Mouse (Mus musculus) ovary, adult 18-20 months (tissue): ENCODE measurements at regions not wholly inside any gene's neighbourhood (a gene's known extent, or its start where the extent isn't known, plus 50 kb on each side); places are given as distances from the start of the nearest gene placed in this dataset.
A peak's percentile ranks its signal among the peaks of the same experiment; 100 is the strongest.

ENCODE experiments used
- DNase-seq: peaks from one replicate; pipeline ENCODE4 v3.0.0; 2022; ENCODE audit warnings: low spot score, mixed read lengths

GRCm38 (mm10) chr13:26080302-26080701 lies 689.7 kb downstream of the Hdgfl1 start:
- DNase-seq = no peak

- DNase-seq = no peak
Measured at GRCm38 (mm10) chr13:26079362-26079761, 690.6 kb downstream of the Hdgfl1 start.

- DNase-seq = no peak
Measured at GRCm38 (mm10) chr13:26061322-26061721, 708.6 kb downstream of the Hdgfl1 start.

GRCm38 (mm10) chr13:26037699-26038098 lies 732.3 kb downstream of the Hdgfl1 start:
- no peak for DNase-seq

- no peak for DNase-seq
Measured at GRCm38 (mm10) chr13:26026386-26026785, 743.6 kb downstream of the Hdgfl1 start.

- DNase-seq = no peak
Measured at GRCm38 (mm10) chr13:26024696-26025095, 745.3 kb downstream of the Hdgfl1 start.

GRCm38 (mm10) chr13:26020491-26020890 lies 749.5 kb downstream of the Hdgfl1 start:
- DNase-seq = no peak

- no peak for DNase-seq
Measured at GRCm38 (mm10) chr13:26009131-26009530, 738.8 kb upstream of the Nrsn1 start.

GRCm38 (mm10) chr13:26004768-26005560 lies 734.7 kb upstream of the Nrsn1 start:
- DNase-seq = no peak

- DNase-seq = no peak
Measured at GRCm38 (mm10) chr13:25993526-25993925, 723.2 kb upstream of the Nrsn1 start.

- no peak for DNase-seq
Measured at GRCm38 (mm10) chr13:25989067-25989756, 718.9 kb upstream of the Nrsn1 start.

GRCm38 (mm10) chr13:25984535-25984934 lies 714.2 kb upstream of the Nrsn1 start:
- DNase-seq = no peak

- no peak for DNase-seq
Measured at GRCm38 (mm10) chr13:25983659-25984058, 713.4 kb upstream of the Nrsn1 start.

GRCm38 (mm10) chr13:25978648-25979047 lies 708.3 kb upstream of the Nrsn1 start:
- DNase-seq = no peak

GRCm38 (mm10) chr13:25958592-25958991 lies 688.3 kb upstream of the Nrsn1 start:
- no peak for DNase-seq

GRCm38 (mm10) chr13:25958153-25958466 lies 687.8 kb upstream of the Nrsn1 start:
- no peak for DNase-seq

GRCm38 (mm10) chr13:25957451-25958152 lies 687.3 kb upstream of the Nrsn1 start:
- DNase-seq = no peak

GRCm38 (mm10) chr13:25937631-25938030 lies 667.3 kb upstream of the Nrsn1 start:
- DNase-seq = no peak

GRCm38 (mm10) chr13:25933783-25934182 lies 663.5 kb upstream of the Nrsn1 start:
- no peak for DNase-seq

- DNase-seq = no peak
Measured at GRCm38 (mm10) chr13:25933246-25933645, 662.9 kb upstream of the Nrsn1 start.

- DNase-seq = peak; percentile 2
Measured at GRCm38 (mm10) chr13:25932810-25933209, 662.5 kb upstream of the Nrsn1 start.

- no peak for DNase-seq
Measured at GRCm38 (mm10) chr13:25932365-25932764, 662.1 kb upstream of the Nrsn1 start.

- DNase-seq = no peak
Measured at GRCm38 (mm10) chr13:25925685-25926084, 655.4 kb upstream of the Nrsn1 start.
